Mouse (Mus musculus) ES-E14 (cell line): Measurements from ENCODE around the gene Grap.

Experiments used
- CHD2 ChIP-seq: IDR thresholded peaks from 2 replicates; pipeline ENCODE4 v1.6.1; 2014; ENCODE audit warnings: mild to moderate bottlenecking, low read depth, low read length, inconsistent platforms
- HCFC1 ChIP-seq: IDR thresholded peaks from 2 replicates; pipeline ENCODE4 v1.6.1; 2012; ENCODE audit warnings: low read length, inconsistent platforms, borderline replicate concordance; ENCODE audit not compliant: insufficient read depth
- MAFK ChIP-seq: IDR thresholded peaks from 2 replicates; pipeline ENCODE4 v1.6.1; 2014; ENCODE audit warnings: mild to moderate bottlenecking, low read depth, low read length, inconsistent platforms; ENCODE audit not compliant: insufficient read depth
- ZNF384 ChIP-seq: IDR thresholded peaks from 2 replicates; pipeline ENCODE4 v1.6.1; 2012; ENCODE audit warnings: low read depth, low read length, inconsistent platforms

DNA sequence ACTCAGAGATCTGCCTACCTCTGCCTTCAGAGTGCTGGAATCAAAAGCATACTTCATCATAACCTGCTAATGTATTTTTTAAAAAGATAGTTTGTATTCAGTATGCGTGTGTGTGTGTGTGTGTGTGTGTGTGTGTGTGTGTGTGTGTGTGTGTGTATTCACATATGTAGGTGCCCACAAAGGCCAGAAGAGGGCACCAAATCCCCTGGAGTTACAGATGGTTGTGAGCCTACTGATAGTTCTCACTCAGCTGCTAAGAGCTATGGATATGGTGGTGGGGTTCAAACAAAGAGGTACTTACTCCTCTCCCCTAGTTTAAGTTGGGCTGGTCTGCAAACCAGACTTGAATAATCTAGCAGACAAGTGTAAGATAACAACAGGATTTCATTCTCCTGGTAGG, 26.6 kb upstream of the Grap start:
- TF ChIP-seq HCFC1 (no peak), MAFK (no peak), CHD2 (no peak), ZNF384 (no peak)
